Mouse (Mus musculus): ENCODE data around the gene Scarb1. TPM values are rescaled to one million over a fixed set of nuclear protein-coding genes. Genes with fewer than 3 reads are reported as not detected.

Gene Scarb1
- polyA plus RNA-seq, 2 experiments = 40.1 to 67.7 TPM

- Histone ChIP-seq H3K4me1 (ENCODE audit: control insufficient read depth, insufficient read depth, low read length) (0 out of 2 replicates have a peak, but pooled peaks cover 2% of the 10 kb centered on the region), H3K36me3 (ENCODE audit: control insufficient read depth, insufficient read depth, low read length) (no peaks in the 10 kb centered on the region), H3K4me2 (replicated peaks; ENCODE audit: low read depth, low read length, severe bottlenecking) (no peak overlapping the region), H3K4me3 (replicated peaks; ENCODE audit: low read length) (no peak overlapping the region), H3K9me3 (ENCODE audit: control insufficient read depth, low read length) (no peaks in the 10 kb centered on the region), H3K27me3 (ENCODE audit: control insufficient read depth, insufficient read depth, low read length) (no peaks in the 10 kb centered on the region), H3K9ac (ENCODE audit: low read depth, low read length, severe bottlenecking) (no peak overlapping the region), H3K27ac (replicated peaks; ENCODE audit: low read depth, low read length) (no peak overlapping the region)
- WGBS = 70% methylated on average over 3 of the region's 3 CpGs
- ATAC-seq (ENCODE audit: low FRiP score, low read depth) (no peak), DNase-seq (ENCODE audit: low spot score) (no peak)
- TF ChIP-seq POLR2A (IDR thresholded peaks at IDR 0.05; ENCODE audit: borderline replicate concordance, extremely low read depth, insufficient read depth, insufficient read length) = no peak
Observed at GRCm38 (mm10) chr5:125321836-125322235, 19.1 kb downstream of the Scarb1 start.

DNA sequence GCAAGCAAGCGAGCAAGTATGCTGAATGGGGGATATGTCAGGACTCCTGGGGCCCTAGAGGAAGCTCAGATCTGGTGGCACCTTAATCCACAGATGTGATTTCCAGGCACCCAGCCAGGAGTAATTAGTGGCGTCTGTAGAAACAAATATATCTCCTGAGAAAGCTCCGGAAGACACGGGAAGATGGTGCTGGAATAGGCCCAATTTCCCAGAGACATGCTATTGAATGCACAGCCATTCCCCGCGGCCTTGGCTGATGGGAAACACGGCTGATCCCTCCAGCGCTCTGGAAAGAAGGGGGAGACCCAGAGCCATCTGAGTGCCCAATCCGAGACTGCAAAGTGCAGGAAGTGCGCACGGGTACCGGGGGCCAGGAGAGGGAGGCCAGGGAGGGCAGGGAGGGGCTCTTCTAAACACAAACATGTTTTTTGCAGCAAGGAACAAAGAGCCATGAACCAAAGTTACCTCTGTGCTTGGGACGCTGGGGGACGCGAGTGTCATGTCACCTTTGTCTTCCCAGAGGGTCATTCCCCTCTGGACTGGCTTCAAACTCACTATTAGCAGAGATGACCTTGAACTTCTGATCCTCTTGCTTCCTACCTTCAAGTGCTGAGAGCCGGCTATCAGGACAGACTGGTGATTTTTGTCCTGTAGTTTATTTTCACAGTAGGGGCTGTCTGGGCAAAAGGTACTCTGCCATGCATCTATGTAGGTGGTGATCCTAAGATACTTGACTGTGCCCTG, 21.7 kb downstream of the Scarb1 start:
- H3K27ac ChIP-seq (replicated peaks; ENCODE audit: low read depth, low read length) = no peak overlapping the region
- no peak overlapping the region for H3K4me2 ChIP-seq (replicated peaks; ENCODE audit: low read depth, low read length, severe bottlenecking)
- 0 out of 2 replicates have a peak, but pooled peaks cover 2% of the 10 kb centered on the region for H3K4me1 ChIP-seq (ENCODE audit: control insufficient read depth, insufficient read depth, low read length)
- no peaks in the 10 kb centered on the region for H3K36me3 ChIP-seq (ENCODE audit: control insufficient read depth, insufficient read depth, low read length)
- no peaks in the 10 kb centered on the region for H3K27me3 ChIP-seq (ENCODE audit: control insufficient read depth, insufficient read depth, low read length)
- no peak for TF ChIP-seq POLR2A (IDR thresholded peaks at IDR 0.05; ENCODE audit: borderline replicate concordance, extremely low read depth, insufficient read depth, insufficient read length)
- ATAC-seq (ENCODE audit: low FRiP score, low read depth) (no peak), DNase-seq (ENCODE audit: low spot score) (peak; percentile 77)
- no peak overlapping the region for H3K9ac ChIP-seq (ENCODE audit: low read depth, low read length, severe bottlenecking)
- 79% methylated on average over 13 of the region's 16 CpGs for WGBS
- no peaks in the 10 kb centered on the region for H3K9me3 ChIP-seq (ENCODE audit: control insufficient read depth, low read length)
- no peak overlapping the region for H3K4me3 ChIP-seq (replicated peaks; ENCODE audit: low read length)

- Histone ChIP-seq H3K9ac (ENCODE audit: low read depth, low read length, severe bottlenecking) (no peak overlapping the region), H3K9me3 (ENCODE audit: control insufficient read depth, low read length) (no peaks in the 10 kb centered on the region), H3K4me2 (replicated peaks; ENCODE audit: low read depth, low read length, severe bottlenecking) (no peak overlapping the region), H3K27ac (replicated peaks; ENCODE audit: low read depth, low read length) (no peak overlapping the region), H3K4me1 (ENCODE audit: control insufficient read depth, insufficient read depth, low read length) (0 out of 2 replicates have a peak, but pooled peaks cover 6% of the 10 kb centered on the region), H3K4me3 (replicated peaks; ENCODE audit: low read length) (no peak overlapping the region), H3K36me3 (ENCODE audit: control insufficient read depth, insufficient read depth, low read length) (no peaks in the 10 kb centered on the region), H3K27me3 (ENCODE audit: control insufficient read depth, insufficient read depth, low read length) (no peaks in the 10 kb centered on the region)
- TF ChIP-seq POLR2A (IDR thresholded peaks at IDR 0.05; ENCODE audit: borderline replicate concordance, extremely low read depth, insufficient read depth, insufficient read length) = no peak
- 91% methylated on average over 8 of the region's 8 CpGs for WGBS
- no peak for ATAC-seq (ENCODE audit: low FRiP score, low read depth)
- DNase-seq (ENCODE audit: low spot score) = no peak
Observed at GRCm38 (mm10) chr5:125317953-125318352, 22.9 kb downstream of the Scarb1 start.

DNA sequence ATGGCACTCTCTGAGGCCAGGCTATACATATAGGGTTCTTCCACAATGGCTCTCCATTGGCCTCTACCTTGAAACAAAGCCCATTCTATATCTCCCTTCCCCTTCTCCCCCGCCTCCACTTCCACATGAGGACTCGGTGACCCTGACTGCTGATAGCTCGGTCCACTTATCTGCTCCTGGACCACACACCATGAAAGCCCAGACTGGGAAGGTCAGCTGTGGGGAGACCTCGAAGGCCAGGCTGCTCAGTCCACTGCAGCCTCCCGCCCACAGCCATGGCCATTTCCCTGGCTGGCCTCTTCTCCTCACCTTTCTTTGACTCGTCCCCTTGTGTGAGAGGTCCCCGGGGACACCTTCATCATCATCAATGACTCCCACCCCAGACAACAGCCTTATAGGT, 23.6 kb downstream of the Scarb1 start:
- H3K4me1 ChIP-seq (ENCODE audit: control insufficient read depth, insufficient read depth, low read length) = 0 out of 2 replicates have a peak, but pooled peaks cover 6% of the 10 kb centered on the region
- WGBS = 87% methylated on average over 7 of the region's 7 CpGs
- H3K36me3 ChIP-seq (ENCODE audit: control insufficient read depth, insufficient read depth, low read length) = no peaks in the 10 kb centered on the region
- no peak overlapping the region for H3K9ac ChIP-seq (ENCODE audit: low read depth, low read length, severe bottlenecking)
- no peak overlapping the region for H3K27ac ChIP-seq (replicated peaks; ENCODE audit: low read depth, low read length)
- H3K27me3 ChIP-seq (ENCODE audit: control insufficient read depth, insufficient read depth, low read length) = no peaks in the 10 kb centered on the region
- ATAC-seq (ENCODE audit: low FRiP score, low read depth) (no peak), DNase-seq (ENCODE audit: low spot score) (no peak)
- no peak overlapping the region for H3K4me3 ChIP-seq (replicated peaks; ENCODE audit: low read length)
- H3K4me2 ChIP-seq (replicated peaks; ENCODE audit: low read depth, low read length, severe bottlenecking) = no peak overlapping the region
- no peaks in the 10 kb centered on the region for H3K9me3 ChIP-seq (ENCODE audit: control insufficient read depth, low read length)
- no peak for TF ChIP-seq POLR2A (IDR thresholded peaks at IDR 0.05; ENCODE audit: borderline replicate concordance, extremely low read depth, insufficient read depth, insufficient read length)

- DNase-seq (ENCODE audit: low spot score) (no peak), ATAC-seq (ENCODE audit: low FRiP score, low read depth) (no peak)
- no peaks in the 10 kb centered on the region for H3K27me3 ChIP-seq (ENCODE audit: control insufficient read depth, insufficient read depth, low read length)
- H3K36me3 ChIP-seq (ENCODE audit: control insufficient read depth, insufficient read depth, low read length) = no peaks in the 10 kb centered on the region
- no peak overlapping the region for H3K9ac ChIP-seq (ENCODE audit: low read depth, low read length, severe bottlenecking)
- no peak overlapping the region for H3K27ac ChIP-seq (replicated peaks; ENCODE audit: low read depth, low read length)
- no peak overlapping the region for H3K4me2 ChIP-seq (replicated peaks; ENCODE audit: low read depth, low read length, severe bottlenecking)
- TF ChIP-seq POLR2A (IDR thresholded peaks at IDR 0.05; ENCODE audit: borderline replicate concordance, extremely low read depth, insufficient read depth, insufficient read length) = no peak
- no peaks in the 10 kb centered on the region for H3K9me3 ChIP-seq (ENCODE audit: control insufficient read depth, low read length)
- H3K4me3 ChIP-seq (replicated peaks; ENCODE audit: low read length) = no peak overlapping the region
- H3K4me1 ChIP-seq (ENCODE audit: control insufficient read depth, insufficient read depth, low read length) = 0 out of 2 replicates have a peak, but pooled peaks cover 6% of the 10 kb centered on the region
- WGBS = 84% methylated on average over 2 of the region's 2 CpGs
Observed at GRCm38 (mm10) chr5:125316771-125317170, 24.1 kb downstream of the Scarb1 start.

Data from limb, embryonic 14.5 days (tissue).